Mouse (Mus musculus) lung, postnatal 4 days (tissue): ENCODE measurements around the gene Scn1a.

Experiments used
- DNase-seq, 2 experiments: peaks; one replicate each; pipeline ENCODE4 v3.0.0; 2021

Scn1a gene

DNA sequence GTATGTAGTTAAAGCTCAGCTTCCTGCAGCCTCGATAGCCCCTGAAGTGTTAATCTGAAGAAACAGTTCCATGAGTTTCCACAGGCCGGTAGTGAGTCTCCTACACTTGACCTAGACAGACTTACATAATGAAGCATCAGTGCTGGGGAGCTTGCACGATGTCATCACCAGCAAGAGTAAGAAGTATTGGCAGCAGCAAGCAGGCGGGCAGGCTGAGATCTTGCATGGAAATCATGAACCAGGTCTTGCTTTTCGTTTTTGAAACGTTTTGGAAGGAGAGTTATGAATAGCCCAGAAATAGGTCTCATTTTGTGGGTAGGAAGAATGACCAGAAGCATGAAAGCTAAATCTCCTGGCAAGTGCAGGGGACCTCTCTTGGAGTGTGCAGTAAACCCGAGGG lies at the start of gene Scn1a:
Gene Scn1a (minus strand): TSS at position 130 of the 400 bp plus-strand sequence.
- no peak for DNase-seq

DNA sequence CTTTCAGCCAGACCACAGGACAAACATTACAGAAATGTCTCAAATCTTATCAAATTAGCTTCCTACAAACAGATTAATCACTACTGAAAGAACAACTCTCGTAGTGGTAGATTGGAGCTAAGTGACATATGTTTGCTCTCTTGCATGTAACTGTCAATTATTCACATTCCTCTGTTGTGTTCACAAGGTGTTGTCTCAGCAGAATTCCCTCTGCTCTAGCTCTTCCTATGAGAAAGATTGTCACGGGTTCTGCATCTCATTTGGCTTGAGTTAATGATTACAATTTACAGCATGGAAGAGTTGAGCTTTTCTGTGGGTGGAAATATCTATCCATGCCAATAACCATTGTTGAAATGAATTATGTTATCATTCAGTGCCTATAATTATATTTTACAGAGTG lies 37.8 kb upstream of the Scn1a start:
- no peak for DNase-seq

DNA sequence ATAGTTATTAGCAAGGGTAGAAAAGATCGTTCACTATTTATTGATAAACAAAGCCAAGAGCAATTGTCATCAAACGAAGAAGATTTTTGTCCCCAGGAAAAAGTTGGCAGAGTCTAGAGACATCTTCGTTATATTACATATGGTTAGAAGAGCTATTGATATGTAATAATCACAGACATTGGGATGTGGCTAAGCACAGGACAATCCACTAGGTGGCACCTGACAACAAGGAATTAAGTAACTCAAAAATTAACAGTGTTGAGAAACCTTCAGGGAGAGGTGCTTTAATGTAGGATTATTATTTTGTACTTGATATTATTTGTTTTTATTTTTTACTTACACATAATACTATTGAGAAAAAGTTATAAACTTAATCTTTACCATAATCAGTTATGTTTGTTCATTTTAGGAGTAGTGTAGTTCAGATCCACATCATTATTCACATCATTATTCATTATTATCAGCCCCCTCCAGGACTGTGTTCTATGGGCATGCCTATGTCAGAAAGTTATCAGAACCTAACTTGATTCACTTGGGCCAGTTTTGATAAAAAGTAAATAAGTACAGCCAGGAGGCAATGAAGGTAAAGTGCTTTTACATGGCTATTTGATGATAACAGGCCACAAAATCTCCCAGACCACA lies 32.7 kb upstream of the Scn1a start:
- no peak for DNase-seq

DNA sequence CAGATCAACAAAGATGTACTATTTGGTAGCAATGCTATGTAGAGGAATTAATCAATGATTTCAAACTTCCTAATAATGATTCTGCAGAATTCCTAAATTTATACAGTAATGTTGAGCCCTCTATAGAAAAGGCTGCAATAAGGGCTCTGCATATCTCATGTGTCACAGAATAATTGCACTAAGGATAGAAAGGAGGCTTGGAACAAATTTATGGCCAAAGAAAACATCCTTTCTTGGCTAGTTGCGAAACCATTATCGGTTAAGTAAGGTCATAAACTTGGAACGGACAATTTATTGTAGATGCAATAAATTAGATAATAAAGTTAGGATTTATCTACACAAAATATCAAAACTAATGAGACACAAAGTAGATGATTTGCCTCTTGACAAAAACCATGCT lies 24.8 kb upstream of the Scn1a start:
- no peak for DNase-seq

DNA sequence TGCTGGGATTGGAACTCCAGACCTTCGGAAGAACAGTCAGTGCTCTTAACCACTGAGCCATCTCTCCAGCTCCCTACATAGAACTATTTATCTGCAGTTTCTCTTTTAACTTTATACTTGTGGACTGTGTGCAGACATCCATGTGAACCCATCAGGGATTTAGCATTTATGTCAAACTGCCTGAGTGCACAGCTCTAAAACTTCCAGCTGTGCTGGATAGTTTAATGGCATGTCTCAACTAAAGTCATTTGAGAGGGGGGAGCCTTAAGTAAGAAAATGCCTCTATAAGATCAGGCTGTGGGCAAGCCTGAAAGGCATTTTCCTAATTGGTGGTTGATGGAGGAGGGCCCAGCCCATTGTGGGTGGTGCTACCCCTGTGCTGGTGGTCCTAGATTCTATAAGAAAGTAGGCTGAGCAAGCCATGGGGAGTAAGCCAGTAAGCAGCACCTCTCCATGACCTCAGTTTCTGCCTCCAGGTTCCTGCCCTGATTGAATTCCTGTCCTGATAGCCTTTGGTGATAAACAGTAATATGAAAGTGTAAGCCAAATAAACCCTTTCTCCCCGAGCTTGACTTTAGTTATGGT lies 24.3 kb upstream of the Scn1a start:
- DNase-seq = no peak

DNA sequence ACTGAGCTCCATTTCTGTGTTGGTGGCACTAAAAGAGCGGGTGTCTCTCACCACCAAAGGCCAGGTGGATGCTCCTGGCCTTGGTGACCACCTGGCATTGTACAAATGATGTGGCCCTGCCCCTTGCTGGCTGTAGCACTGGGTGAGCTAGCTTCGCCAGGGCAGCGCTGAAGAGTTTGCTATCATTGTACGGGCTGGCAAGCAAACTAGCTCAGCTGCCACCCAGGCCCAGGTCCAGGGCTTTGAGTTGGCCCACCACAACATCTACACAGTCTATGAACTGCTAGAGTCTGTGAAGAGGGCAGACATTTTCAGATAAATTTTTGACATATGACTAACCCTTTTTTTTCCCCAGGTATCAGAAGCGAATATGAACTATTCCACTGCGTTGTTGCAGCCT lies 23.3 kb upstream of the Scn1a start:
- no peak for DNase-seq

DNA sequence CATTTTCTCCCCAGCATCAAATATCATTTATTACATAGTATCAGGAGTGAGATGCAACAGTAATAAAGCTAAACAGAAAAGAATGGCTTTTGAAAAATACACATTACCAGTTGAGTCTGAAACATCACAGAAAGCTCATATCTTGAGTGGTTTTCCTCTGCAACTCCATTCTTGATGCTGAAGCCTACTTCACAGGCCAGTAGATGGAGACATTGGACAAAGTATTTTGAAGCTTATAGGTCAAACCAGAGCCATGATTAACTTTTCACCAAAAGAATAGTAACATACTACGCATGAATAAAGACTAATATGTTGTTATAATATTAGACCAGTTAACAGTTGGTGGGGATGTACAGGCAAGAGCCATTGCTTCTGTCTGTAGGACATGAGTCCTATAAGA lies 21.8 kb upstream of the Scn1a start:
- no peak for DNase-seq

DNA sequence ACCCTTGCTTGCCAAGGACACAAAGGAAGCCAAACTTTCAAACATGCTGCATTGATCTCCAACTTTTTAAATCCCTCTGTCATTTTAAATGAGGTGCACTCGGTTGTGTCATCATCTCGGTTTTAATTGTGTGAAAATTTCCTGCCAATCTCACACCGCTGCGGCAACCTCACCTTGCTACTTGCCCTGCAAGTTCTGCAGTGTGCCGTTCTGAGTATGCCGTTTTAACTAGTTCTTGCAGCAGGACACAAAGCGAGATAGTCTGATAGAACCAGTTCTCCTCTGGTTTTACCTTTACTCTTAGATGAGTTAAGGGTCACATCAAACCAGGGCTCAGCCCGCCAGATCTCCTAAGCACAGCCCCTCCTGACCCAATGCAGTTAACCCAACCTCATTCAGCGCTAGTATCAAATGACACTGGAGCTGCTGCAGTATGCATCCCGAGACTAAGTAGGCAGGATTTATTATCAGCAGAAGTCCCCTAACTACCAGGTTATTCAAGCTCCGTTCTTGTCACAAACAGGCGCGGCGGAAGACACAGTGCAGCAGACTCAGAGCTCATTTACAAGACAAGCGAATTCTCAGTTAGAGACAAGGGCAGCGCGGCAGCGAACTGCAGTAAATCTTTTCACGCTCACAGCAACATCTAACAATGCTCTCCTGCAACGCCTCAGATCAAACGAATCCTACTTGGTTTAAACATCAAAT lies 722 bp downstream of the Scn1a start:
- no peak for DNase-seq

DNA sequence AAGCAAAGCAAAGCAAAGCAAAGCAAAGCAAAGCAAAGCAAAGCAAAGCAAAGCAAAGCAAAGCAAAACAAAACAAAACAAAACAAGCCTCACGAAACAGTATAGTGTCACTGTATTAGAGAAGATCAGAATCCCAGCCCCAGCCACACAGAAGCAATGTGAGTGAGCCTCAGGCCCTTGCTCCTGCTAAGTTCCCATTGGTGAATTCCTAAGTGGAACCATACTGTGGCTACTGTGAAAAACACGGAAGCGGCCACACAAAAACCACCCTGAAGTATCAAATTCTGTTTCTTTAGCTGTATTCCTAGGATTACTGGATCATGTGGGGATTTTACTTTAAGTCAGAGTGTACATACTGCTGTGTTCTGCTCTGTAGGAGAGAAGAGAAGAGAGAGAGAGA lies 4.4 kb downstream of the Scn1a start:
- DNase-seq = no peak

DNA sequence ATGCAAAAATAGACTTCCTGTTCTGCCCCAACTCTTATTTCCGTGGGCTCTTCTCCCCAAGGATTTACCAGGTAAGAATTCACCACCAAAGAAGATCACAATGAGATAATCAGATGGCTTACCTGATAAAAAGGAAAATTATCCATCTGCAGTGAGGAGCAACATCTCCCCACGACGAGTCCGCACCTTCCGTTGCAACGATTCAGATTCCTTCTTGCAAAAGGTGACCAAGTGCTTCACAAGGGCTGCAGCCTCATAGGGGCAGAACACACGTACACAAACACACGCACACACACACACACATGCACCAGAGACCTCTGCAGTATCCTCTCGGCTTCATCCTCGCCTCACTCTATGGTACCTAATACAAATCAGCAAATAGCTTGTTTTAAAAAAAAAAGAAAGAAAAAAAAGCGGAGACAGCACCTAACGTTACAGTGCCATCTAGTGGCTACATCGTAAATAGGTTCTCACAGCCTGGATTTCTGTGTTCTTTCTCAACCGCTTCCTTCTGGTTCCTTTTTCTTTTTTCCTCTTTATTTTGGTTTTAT lies 30.8 kb downstream of the Scn1a start:
- peak in 1 of 2 experiments; percentile 28 for DNase-seq

DNA sequence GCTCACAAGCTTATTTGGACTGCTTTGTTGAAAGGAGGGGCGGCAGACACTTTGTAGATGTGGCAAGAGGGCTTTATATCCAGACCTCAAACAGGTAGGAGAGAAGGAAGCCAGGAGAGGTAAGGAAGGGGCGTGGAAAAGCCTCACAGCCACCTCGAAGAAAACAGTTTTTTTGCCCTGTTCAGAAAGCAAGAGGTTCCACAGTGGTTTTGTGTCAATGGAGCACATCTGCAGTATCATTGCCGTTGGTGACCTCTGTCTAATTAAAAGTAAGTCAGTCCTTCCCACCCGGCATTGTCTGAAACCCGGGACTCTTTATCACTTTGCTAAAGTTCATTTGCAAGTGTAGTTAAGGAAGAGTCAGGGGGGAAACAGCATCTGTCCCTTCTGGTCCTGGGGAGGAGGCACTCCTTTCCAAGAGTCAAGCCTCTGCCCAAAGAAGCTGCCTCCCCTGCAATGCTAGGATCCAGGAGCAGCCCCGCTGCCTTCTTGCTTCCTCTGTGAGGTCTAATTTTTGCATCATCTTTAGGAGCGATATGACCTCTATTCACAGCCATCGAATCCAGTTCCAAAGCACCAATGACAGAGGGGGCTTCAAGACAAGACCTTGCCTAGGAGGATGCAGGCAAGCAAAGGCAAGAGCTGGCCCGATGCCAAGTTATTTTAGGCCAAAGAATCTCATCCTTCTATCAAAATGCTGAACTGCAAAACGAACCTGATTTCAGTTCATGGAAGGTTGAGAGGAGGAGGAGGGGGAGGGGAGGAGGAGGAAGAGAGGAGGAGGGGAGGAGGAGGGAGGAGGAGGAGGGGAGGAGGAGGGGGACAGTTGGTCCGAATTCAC lies 31.5 kb downstream of the Scn1a start:
- no peak for DNase-seq

DNA sequence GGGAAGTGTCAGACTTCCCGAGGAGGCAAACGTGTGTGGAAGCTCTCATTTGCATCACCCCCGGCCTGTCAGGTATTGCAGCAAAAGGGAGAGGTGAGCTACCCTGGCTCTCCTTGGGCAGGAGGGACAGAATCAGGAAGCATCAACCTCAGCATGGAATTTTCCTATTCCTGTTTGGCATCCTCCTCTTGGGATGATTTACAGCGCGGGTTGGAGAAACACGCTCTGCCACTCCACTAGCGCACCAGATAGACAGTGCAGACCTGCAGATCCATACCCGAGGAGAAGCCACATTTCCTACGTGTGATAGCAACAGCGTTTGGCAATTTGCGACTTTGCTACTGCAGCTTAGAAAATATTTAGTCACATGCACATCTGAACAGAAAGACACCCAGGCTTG lies 32.2 kb downstream of the Scn1a start:
- no peak for DNase-seq

DNA sequence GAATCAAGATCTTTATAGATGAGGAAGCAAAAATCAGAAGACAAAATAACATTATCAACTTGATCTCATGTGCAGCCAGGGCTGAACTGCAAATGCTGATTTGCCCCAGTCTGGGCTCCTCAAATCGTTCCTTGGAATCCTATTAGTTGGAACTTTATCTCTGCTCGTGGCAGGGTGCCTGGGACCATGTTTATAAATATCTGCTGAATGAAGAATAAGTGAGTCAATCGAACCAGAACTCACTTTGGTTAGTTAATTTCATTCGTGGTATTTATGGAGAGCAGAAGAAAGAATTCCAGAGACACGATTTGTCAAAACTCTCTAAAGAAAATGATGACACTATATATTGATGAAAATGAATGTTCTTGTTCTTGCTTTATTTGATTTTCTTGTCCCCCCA lies 48.1 kb downstream of the Scn1a start:
- DNase-seq = no peak

DNA sequence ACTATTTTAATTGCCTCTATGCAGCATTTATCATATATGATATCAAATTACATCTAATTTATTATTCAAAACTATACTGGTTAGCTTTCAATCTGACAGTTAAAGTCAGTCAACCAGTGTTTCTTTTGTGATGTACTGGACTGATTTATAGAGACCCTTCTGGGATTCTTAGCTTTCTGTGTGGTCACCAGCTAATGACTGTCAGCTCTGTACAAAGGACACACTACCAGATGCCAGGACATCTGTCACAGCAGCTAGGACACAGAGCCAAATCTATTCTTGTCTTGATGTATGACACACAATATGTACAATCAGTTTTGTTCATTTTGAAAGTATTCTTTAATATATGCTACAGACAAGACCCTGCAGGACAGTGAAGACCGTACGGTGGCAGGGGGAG lies 72.7 kb downstream of the Scn1a start:
- DNase-seq = no peak

DNA sequence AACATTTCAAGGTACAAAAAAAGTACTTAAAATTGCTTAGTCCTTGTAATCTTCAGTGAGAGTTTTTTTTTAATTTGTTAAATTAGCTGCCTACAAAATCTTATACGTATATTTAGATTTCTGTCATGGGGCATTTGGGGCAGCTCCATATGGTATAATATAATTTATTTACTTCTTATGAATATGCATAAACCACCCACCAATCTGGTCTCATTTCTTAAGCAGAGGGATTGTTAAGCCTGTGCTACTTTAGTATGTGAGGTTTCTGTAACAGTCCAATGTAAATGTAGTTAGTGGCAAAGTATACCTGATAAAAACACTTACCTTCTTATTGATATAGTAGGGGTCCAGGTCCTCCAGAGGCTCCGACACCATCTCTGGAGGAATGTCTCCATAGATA lies 90.0 kb downstream of the Scn1a start:
- DNase-seq = no peak

DNA sequence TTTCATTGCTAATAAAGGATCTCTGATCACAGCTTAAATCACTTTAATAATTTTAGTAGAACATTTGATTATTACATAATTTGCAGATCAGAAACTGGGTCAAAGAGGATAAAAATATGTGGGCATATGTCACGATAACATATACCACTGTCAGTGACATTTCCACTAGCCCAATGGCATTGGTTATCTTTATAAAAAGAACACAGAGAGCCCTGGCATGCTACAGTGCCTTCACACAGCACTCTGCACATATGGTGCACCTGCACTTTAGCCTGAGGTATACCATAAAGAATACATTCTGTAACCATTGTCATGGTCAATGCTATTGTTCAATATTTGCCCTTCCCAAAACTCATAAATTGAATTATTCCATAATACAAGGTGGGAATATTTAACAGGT lies 94.0 kb downstream of the Scn1a start:
- no peak for DNase-seq

DNA sequence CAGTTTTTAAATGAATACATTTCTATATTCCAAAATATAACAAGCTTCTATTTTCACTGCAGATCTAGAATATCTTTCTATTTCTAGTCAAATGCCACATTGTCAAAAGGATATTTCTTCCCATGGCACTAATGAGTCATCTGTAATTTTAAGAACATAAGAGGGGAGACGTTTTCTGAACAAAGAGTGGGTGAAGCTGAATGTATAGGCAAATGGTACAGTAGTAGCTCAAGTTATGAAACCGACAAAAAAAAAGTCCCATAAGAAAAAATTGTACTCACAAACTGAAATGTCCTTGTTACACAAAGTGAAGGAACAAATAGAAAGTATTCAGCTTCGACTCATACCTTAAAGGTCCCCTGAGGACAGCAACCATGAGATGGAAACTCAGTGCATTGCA lies 94.5 kb downstream of the Scn1a start:
- DNase-seq = no peak

DNA sequence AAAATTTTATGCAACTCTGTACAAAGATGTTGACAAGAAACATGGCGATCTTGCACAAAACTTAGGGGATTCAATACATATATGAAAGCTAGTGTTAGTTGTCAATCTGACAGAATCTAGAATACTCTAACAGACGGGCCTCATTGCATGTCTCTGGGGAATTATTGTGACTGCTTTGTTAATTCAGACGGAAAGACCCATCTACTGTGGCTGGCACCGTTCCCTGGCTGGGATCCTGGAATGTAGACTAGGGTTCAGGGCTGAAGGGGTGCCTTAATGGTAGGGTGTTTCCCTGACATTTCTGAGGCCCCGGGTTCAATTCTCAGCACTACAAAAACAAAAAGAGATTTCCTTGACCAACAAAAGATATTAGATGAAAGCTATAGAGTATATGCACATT lies 103.2 kb downstream of the Scn1a start:
- no peak for DNase-seq

DNA sequence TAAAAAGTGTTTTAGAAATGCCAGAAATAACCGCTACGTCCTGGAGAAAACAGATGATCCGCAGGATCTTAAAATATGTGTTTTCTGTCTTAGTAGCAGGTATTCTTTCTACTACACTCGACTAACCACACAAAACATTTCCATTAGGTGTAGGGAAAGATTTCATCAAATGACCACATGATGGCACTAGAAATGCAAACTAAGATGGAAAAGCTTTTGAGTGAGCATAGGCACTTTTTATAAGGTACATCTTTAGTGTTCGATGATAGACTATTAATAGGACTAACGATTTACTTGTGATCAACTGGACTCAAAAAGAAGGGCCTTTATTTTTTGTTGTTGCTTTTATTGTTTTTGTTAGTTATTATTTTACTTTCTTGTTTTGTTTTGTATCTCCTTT lies 104.2 kb downstream of the Scn1a start:
- no peak for DNase-seq

DNA sequence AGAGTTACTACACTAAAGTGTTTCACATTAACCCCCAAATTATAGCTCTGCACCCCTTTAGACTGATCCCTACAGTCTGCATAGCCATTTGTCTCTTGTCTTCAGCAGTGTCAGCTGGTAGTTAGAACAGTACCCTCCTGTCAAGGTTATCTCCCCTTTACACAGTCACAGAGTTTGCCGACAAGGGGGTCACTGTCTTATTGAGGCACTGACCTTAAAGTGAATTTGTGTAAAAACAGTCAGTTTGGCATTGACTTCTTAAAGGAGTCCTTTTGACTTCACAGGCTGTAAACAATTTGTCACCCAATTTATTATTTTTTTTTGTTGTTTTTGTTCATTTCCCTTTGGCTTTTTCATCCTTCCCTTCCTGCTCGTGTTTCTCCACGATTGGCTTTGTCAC lies 168.1 kb downstream of the Scn1a start:
- DNase-seq = no peak

DNA sequence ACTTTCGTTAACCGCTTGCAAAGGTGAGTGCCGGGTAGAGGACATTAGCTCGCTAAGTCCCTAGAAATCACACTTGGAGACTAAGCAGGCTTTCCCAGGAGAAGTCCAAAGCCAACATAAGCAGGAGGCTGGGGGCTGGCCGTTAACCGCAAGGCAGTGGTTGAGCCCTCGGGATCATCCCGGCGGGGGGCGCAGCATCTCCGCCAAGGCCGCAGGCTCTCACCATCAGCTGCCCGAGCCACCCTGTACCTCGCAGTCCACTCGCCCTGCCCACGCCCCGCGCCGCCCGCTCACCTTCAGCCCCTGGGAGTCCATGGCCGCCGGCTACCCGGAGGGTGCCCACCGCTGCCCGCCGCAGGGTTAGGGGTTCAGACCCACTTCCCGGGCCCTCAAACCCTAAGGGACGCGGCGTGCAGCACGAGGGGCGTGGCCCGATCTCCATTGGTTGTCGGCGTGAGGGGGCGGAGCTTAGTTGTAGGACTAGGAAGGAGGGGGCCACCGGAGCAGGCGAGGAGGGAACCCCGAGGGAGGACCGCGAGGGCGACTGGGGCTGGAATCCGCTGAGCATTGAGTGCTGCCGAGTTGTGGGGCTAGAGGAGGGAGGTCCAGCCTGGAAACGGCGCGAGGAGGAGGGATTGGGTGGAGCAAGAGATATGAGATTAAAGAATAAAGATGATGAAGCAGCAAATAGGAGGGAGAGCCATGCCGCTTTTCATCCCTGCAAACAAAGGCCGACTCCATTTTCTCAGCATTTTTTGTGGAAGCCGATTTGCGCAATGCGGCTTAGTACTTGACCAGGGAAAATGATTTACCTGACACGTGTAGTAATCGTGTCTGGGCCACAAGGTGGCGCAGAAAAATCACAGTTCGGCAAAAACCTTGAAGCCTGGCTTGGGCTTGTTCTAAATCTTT lies 184.2 kb downstream of the Scn1a start, which contains the start of gene Ttc21b:
Gene Ttc21b (minus strand): TSS at position 398 of the 912 bp plus-strand sequence.
- DNase-seq = peak; percentile 96 to 97

DNA sequence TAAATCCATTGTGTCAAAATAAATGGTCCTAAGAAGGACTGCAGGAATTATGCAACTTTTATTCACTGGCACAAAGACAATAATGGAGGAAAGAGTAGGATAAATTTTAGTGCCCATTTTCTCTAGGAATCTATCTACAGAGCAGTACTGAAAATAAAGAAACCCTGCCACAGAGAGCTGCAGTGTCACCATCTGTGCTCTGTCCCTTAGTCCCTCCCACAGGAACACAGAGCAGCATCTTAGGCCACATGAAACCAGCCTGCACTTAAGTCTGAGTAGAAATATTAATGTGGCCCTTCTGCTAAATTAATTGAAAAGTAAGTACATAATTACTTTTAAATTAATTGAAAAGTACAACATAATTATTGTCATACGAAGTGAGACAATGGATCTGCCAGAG lies 196.6 kb downstream of the Scn1a start:
- no peak for DNase-seq
